Mouse (Mus musculus) thymus, adult 2 months (tissue): ENCODE measurements at regions not wholly inside any gene's neighbourhood (a gene's known extent, or its start where the extent isn't known, plus 50 kb on each side); places are given as distances from the start of the nearest gene placed in this dataset.

ENCODE experiments used
- CTCF ChIP-seq: fragments of 200-500 bp; IDR thresholded peaks from 2 replicates; pipeline ENCODE4 v1.5.1; 2012; ENCODE audit warnings: mild to moderate bottlenecking, control low read depth, low read length, moderate library complexity, borderline replicate concordance; ENCODE audit not compliant: control insufficient read depth, poor library complexity, insufficient read depth; ENCODE audit errors: extremely low read depth
- POLR2A ChIP-seq: fragments of 200-500 bp; IDR thresholded peaks from 2 replicates; pipeline ENCODE4 v1.6.1; 2012; ENCODE audit warnings: mild to moderate bottlenecking, low read length, control low read depth, moderate library complexity; ENCODE audit not compliant: control insufficient read depth, poor library complexity, insufficient read depth; ENCODE audit errors: extremely low read depth

DNA sequence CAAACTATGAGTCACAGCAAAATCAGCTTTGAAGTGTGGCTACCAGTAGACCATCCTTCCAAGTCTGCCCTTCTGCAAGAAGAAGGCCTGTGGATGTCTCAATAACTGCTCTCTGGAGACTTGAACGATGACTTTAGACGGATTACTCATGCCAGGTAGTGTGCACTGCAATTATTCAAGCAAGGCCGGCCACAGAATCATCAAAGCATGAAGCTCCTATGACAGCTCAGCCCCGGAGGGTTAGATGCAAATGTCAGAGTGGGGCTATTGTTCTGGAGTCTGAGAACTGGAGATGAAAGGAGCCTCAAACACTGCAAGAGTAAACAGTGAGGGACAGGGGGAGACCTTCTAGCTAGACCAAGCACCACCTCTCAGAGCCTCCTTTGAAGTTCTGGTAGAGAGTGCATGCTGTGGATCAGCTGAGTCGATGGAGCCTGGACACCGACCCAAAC lies 173.8 kb upstream of the Dmrta1 start:
- TF ChIP-seq POLR2A (no peak), CTCF (no peak)
